Mouse (Mus musculus) left cerebral cortex, adult 2 months (tissue): ENCODE measurements around the gene St6galnac5. TPM values are rescaled to one million over a fixed set of nuclear protein-coding genes. Genes with fewer than 3 reads are reported as not detected.
A peak's percentile ranks its signal among the peaks of the same experiment; 100 is the strongest.

Experiments used
- DNase-seq, 2 experiments: peaks; one replicate each; pipeline ENCODE4 v3.0.0; 2021 to 2022; ENCODE audit warnings: low spot score in 2 of 2, mixed read lengths in 1 of 2; ENCODE audit errors: extremely low spot score in 1 of 2
- H3K27ac ChIP-seq: fragments of 200-600 bp; 2 replicates; pipeline ENCODE4 v1.8.1; 2022
- H3K4me3 ChIP-seq: fragments of 200-600 bp; 2 replicates; pipeline ENCODE4 v1.8.1; 2022
- CTCF ChIP-seq: fragments of 200-600 bp; IDR thresholded peaks from 2 replicates; pipeline ENCODE4 v1.8.1; 2022; ENCODE audit warnings: antibody characterized with exemption, mild to moderate bottlenecking, moderate library complexity
- intact Hi-C: fragments of 180-260 bp; cut with DNase I; formaldehyde crosslinking; loops from one replicate; pipeline ENCODE4 v1.15.1; 2025
- total RNA-seq, 2 experiments: library from RNA; stranded (reverse); gene quantifications; 2 replicates each; pipeline ENCODE4 v1.2.3; 2021

Gene St6galnac5
- total RNA-seq, 2 experiments from 2014 or later, result 36.8 to 38.0 TPM

DNA sequence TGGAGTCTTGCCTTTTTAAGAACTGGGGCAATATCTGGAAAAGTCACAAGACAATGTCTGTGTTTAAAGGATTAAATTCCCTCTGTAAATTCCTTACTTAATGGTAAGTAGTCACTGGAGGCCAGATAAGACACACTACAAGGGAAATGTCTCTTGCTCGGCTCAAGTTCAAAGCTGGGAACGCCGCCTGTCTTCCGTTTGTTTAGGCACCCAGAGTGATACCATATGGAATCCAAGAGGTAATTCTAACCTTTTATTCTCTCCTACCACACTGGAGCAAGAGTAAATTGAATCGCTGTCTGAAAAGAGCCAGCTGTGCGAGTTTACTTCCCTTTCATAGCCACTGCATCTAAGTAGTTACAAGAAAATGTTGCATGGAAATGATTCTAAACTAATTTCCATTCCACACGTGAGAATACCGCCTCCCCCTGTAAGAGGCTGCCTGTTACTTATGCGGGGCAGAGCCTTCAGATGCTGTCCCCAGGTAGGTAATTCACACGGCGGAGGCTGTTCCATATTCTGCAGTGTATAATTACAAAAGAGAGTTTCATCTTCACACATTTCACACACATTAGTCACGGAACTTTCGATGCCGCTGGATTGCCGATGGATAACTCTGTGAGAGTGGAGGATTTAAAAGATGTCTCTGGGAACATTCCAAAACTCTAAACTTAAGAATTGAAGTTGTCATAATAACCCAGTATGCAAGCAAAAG lies 101.8 kb downstream of the St6galnac5 start:
- Histone ChIP-seq H3K27ac (no peak overlapping the region), H3K4me3 (no peak overlapping the region)
- intact Hi-C loops, result no loop called here
- DNase-seq, result no peak
- no peak for TF ChIP-seq CTCF

DNA sequence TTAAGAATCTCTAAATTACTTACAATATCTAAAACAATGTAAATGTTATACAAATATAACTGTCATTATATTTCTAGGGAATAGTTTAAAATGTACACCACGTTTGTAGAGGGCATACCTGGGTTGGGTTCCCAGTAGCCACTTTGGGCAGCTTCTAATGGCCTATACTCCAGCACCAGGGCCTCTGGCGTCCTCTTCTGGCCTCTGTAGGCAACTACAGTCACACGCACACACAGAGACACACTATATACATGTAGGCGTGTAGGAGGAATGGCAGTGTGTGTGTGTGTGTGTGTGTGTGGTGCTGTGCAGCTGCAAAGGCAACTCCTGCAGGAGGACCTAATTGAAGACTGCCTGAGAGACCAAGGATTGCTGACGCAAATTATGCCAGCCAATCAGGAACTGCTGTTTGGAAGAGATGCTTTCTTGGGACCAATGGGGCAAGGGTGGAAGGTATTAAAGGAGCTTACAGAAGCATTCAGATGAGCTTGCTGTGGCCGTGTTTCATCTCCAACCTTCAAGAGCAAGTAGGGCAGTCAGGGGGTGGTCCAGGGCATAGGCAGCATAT lies 106.2 kb downstream of the St6galnac5 start:
- TF ChIP-seq CTCF, result peak; percentile 13

DNA sequence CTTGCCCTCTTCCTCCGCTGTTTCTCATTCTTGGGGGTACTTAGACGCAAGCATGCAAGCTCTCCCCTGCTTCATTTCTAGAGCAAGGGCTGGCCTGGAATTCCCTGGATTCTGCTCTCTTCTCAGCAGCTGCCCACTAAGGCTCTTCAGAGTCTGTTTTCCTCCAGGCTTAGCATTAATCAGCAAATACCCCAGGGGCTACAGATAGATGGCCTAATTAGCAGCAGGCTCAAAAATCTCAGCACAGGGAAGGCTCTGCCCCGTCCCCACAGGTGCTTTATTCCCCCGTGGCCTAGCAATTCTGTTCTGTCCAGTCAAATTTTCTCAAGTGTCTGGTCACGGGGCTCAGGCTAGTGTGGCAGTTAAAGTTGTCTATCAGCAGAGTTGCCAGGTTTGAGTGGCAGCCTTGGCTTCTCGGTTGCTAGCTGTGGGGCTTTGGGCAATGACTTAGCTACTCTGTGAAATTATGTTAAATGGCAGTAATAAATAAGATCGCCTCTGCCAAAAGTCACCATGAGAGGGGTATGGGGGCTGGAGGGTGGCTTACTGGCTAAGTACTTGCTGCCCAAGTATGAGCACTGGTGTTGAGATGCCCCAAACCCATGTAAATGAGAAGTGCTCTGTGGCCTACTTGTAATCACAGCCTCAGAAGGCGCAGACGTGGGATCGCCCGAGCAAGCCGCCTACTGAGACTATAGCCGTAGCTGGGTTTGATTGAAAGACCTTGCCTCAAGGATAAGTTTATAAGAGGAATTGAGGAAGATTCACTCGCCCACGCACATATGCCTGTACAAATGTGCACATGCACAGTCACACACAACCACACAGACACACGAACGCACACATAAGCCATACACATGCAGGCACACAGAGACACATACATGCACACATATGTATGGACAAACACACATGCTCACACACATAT lies 107.4 kb downstream of the St6galnac5 start:
- Histone ChIP-seq H3K4me3 (no peak overlapping the region), H3K27ac (peak overlapping the region; percentile 13; the same call in 1 of the 2 replicates)
- intact Hi-C loops, result no loop called here
- DNase-seq, result peak in 1 of 2 experiments; percentile 23
- TF ChIP-seq CTCF, result no peak

More for the DNA sequence above, 106.2 kb downstream of the St6galnac5 start:
- intact Hi-C loops, result no loop called here
- no peak overlapping the region for H3K27ac ChIP-seq
- H3K4me3 ChIP-seq, result no peak overlapping the region
- DNase-seq, result no peak

DNA sequence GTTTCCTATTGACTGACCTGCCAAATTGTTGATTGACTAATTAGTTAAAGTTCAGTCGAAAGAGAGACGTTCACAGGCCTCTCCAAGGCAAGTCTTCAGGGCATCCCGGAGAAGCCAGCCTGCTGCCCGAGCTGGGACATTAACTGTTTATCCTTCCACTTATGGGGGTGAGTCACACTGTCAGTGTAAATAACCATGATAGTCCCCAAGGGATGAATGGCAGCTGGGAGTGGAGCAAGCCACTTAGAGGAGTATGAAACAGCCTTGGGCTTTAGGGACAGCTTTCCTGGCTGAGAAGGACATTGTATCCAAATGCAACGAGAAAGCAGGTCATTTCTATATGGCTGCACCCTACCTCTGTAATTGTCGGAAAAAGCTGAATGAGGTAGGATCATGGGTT lies 109.5 kb downstream of the St6galnac5 start:
- Histone ChIP-seq H3K27ac (no peak overlapping the region), H3K4me3 (no peak overlapping the region)
- intact Hi-C loops, result no loop called here
- TF ChIP-seq CTCF, result no peak
- DNase-seq, result no peak

DNA sequence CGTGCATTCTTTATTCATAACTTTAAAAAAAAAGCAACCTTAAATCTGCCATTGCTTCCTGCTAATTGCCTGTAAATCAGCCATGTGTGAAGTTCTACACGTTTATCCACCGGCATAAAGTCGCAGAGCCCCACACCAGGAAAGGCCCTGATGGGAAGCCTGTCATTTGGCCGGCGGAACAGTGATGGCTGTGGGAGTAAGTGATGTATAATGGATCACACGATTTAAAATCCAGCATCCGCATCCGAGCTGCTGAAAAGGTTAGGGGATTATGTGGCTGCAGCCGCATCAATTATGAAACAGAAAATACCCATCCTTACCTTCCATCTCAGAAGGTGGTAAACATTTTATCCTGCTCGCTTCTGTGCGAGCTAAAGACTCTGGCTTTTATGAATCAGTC lies 110.0 kb downstream of the St6galnac5 start:
- Histone ChIP-seq H3K4me3 (no peak overlapping the region), H3K27ac (no peak overlapping the region)
- intact Hi-C loops, result no loop called here
- DNase-seq, result no peak
- no peak for TF ChIP-seq CTCF

DNA sequence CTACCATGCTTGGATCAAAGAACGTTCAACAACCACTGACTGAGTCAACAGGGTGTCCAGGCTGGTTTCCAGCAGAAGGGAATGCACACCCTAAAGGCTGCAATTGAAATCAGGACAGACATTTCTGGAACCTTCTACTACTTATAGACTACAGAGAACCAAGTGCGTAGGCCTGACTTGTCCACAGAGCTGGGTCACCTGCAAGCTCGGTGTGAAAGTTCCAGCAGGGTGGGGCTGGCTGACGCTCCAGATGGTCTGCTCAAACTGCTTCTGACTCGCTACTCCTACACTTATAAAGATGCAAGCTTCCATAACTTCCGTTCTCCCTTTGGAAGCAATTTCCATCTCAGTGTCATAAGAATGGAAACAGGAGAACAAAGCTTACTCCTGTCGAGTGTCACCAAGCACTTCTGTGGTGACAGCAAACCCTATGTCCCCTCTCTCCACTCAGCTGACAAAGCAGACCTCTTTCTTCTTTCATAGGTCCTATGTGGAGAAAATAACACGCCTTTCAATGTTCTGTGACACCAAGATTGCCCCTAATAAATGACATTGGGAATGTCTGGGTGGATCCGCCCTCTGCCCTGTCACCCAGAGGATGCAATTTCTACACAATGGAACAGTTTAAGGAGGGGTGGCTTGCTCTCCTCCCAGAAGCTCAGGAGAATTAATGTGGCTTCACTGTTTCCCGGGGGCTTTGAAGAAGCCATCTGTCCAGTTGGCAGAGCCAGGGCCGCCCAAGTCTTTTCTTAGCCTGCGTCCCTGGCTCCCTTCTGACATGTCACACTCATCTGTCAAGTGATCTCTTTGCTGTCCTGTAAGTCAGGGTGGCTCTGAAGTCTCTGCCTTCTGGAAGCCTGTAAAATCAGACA lies 114.2 kb downstream of the St6galnac5 start:
- peak in 1 of 2 experiments; percentile 37 for DNase-seq
- no peak for TF ChIP-seq CTCF
- H3K4me3 ChIP-seq, result no peak overlapping the region
- no peak overlapping the region; the same call in 1 of the 2 replicates for H3K27ac ChIP-seq
- intact Hi-C loops, result loop anchor here (5.0 to 10.0 kb wide), 2 partner anchors 104 to 207 kb away; no protein-coding TSS in a partner anchor

DNA sequence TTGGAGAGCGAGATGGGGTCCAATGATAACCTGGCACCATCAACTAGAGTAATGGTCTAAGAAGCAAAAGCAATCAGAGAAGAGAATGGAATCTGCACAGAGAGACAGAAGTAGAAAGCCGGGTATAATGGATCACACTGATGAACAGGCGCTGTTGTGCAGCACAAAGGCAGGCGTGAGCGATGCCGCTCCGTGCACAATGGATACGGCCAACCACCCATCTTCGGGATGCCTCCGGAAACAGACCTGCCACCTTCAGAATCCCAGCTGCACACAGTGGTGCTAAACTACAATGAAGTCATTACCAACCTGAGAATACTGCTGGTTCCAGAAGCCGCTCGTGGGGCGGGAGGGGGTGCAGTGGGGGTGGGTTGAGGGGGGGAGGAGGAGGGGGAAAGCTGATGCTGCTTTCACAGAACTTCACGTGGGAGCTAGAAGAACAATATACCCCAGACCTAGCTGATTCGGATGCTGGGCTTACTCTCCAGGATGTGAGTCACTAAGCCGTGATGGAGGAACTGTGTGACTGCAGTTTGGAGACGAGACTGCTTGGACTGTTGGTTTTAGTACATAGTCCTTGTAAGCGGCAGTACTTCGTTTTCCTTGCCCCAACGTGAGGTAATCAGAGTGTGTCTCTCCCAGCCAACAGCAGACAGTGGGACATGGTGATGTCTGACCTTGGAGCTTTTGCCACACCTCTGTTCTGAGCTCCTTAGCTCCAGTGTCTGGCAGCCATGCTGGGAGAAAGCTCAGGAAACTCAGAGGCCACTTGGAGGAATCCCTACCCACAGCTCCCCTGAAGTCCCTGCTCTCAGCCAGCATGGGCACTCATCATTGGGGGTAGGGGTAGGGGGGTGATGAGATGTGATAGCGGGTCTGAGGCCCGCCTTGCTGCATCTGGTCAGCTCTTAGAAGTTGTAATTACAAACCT lies 115.7 kb downstream of the St6galnac5 start:
- no peak for TF ChIP-seq CTCF
- intact Hi-C loops, result loop anchor here (5.0 to 10.0 kb wide), 2 partner anchors 106 to 209 kb away; no protein-coding TSS in a partner anchor
- Histone ChIP-seq H3K4me3 (no peak overlapping the region), H3K27ac (no peak overlapping the region)
- no peak for DNase-seq

DNA sequence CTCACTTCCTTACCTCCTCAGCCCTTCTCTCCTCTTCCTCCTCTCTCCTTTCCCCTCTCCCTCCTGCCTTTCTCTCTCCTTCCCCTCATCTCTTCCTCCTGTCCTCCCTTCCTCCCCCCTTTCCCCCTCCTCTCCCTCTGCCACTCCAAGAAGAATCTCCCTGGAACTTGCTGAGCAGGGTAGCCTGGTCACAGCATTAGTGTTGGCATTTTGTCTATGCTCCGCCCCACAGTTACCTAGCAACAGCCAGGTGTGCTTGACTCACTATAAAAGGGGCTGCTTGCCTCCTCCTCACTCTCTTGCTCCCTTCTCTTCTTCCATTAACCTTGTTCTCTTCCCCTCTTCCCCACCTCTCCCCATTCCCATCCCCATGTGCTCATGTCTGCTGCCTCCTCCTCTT lies 120.1 kb downstream of the St6galnac5 start:
- Histone ChIP-seq H3K27ac (no peak overlapping the region), H3K4me3 (no peak overlapping the region)
- intact Hi-C loops, result loop anchor here (10.0 kb wide), 1 partner anchor 213 kb away; no protein-coding TSS in a partner anchor
- TF ChIP-seq CTCF, result no peak
- DNase-seq, result no peak

DNA sequence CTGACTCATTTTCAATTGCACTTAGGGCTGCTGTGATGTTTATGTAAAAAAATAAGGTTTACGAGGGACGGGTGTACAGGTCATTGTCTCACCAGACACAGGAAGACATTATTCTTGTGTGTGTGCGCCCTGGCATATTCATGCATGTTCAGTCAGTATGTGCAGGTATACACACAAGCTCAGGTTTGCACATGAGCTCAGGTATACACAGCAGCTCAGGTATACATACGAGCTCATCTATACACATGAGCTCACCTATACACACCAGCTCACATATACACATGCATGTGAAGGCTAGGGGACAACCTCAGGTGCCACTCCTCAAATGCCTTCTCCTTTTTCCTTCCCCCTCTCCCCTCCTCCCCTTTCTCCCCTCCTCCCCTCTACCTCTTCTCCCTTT lies 120.6 kb downstream of the St6galnac5 start:
- intact Hi-C loops, result loop anchor here (10.0 kb wide), 1 partner anchor 213 kb away; no protein-coding TSS in a partner anchor
- H3K4me3 ChIP-seq, result no peak overlapping the region
- no peak overlapping the region for H3K27ac ChIP-seq
- no peak for DNase-seq
- no peak for TF ChIP-seq CTCF

DNA sequence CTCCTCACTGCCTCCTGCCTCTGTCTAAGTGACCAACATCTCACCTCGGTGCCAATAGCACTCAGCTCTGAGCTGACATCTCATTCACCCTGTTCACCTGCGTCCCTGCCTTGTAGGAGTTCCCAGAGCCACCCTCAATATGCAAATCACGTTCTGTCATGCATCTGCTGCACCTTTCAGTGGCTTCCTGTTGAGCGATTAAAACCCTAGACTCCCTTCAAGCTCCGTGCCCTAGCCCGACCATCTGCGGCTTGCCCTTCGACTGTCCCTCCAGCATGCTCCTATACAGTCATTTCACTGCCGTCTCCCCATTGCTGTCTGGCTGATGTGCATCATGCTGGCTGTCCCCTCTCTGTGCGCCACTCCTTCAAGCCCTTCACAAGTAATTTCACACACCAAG lies 126.0 kb downstream of the St6galnac5 start:
- Histone ChIP-seq H3K27ac (no peak overlapping the region), H3K4me3 (no peak overlapping the region)
- DNase-seq, result no peak
- TF ChIP-seq CTCF, result no peak
- intact Hi-C loops, result no loop called here
